In genomic region chr11:74655941-74656340, GRCm38 (mm10) we compare ENCODE assay signal across 23 mouse cellular contexts. TPM values are rescaled to one million over a fixed set of nuclear protein-coding genes. Genes with fewer than 3 reads are reported as not detected.
A peak's percentile ranks its signal among the peaks of the same experiment; 100 is the strongest.
DNase-seq lines count a peak whose midpoint lies in the region; ATAC-seq lines count a peak whose summit lies in the region.
"Had no signal": no experiment of that assay in that cellular context is flagged by ENCODE, and none has a peak within 500 bp of the region (broad histone marks: within the 10 kb centered on the region; RNA-seq: fewer than 3 reads in every experiment).

No protein-coding gene starts in this region.

- H3K27me3 ChIP-seq in midbrain, embryonic 11.5 days (ENCODE audit: control insufficient read depth, insufficient read depth, low read length), result no peaks in the 10 kb centered on the region
- H3K27me3 ChIP-seq in midbrain, embryonic 13.5 days, result no peaks in the 10 kb centered on the region
- H3K27me3 ChIP-seq: embryonic facial prominence, embryonic 13.5 days; forebrain, embryonic 12.5 days; hindbrain, embryonic 13.5 days; intestine, embryonic 15.5 days; Patski had no signal

- H3K9me3 ChIP-seq in midbrain, embryonic 11.5 days (ENCODE audit: control insufficient read depth, low read length), result no peaks in the 10 kb centered on the region; the same call in 1 of the 2 replicates
- no peaks in the 10 kb centered on the region for H3K9me3 ChIP-seq in midbrain, embryonic 13.5 days
- H3K9me3 ChIP-seq: hindbrain, embryonic 13.5 days; intestine, embryonic 15.5 days had no signal

- H3K4me2 ChIP-seq in midbrain, embryonic 11.5 days, result no peak overlapping the region
- H3K4me2 ChIP-seq in midbrain, embryonic 13.5 days (replicated peaks), result no peak overlapping the region
- H3K4me2 ChIP-seq: embryonic facial prominence, embryonic 13.5 days; forebrain, embryonic 12.5 days; hindbrain, embryonic 13.5 days; intestine, embryonic 15.5 days had no signal

- H3K36me3 ChIP-seq in midbrain, embryonic 11.5 days (ENCODE audit: control insufficient read depth, insufficient read depth, low read length), result peaks cover 31% of the 10 kb centered on the region
- peaks cover 41% of the 10 kb centered on the region for H3K36me3 ChIP-seq in midbrain, embryonic 13.5 days

- intact Hi-C loops in left cerebral cortex, postnatal 4 days (cut with DNase I), result no loop called here

- H3K27ac ChIP-seq in midbrain, embryonic 11.5 days (ENCODE audit: low read depth, low read length), result no peak overlapping the region
- H3K27ac ChIP-seq in midbrain, embryonic 13.5 days, result no peak overlapping the region
- H3K27ac ChIP-seq: embryonic facial prominence, embryonic 13.5 days; forebrain, embryonic 12.5 days; hindbrain, embryonic 13.5 days; hindbrain, postnatal 0 days; intestine, embryonic 15.5 days had no signal

- no peak overlapping the region for H3K4me3 ChIP-seq in midbrain, embryonic 11.5 days (ENCODE audit: low read depth, low read length)
- H3K4me3 ChIP-seq in midbrain, embryonic 13.5 days (replicated peaks), result no peak overlapping the region
- H3K4me3 ChIP-seq: embryonic facial prominence, embryonic 13.5 days; forebrain, embryonic 12.5 days; hindbrain, embryonic 13.5 days; intestine, embryonic 15.5 days had no signal

- no peak for ATAC-seq in midbrain, embryonic 11.5 days (ENCODE audit: low FRiP score)
- ATAC-seq in midbrain, embryonic 13.5 days, result no peak
- ATAC-seq: activated CD4-positive, CD25-positive, alpha-beta regulatory T cell, adult 4 months; CD4-positive, CD25-positive, alpha-beta regulatory T cell, adult 4 months; forebrain, embryonic 16.5 days; hindbrain, postnatal 0 days; intestine, embryonic 15.5 days; Patski had no signal

- WGBS in midbrain, embryonic 11.5 days, result 91% methylated on average over 3 of the region's 3 CpGs
- 92% methylated on average over 3 of the region's 3 CpGs for WGBS in midbrain, embryonic 13.5 days

- peak; percentile 66 for DNase-seq in adrenal gland, adult 8-10 months
- no peak for DNase-seq in adrenal gland, postnatal 4 days (ENCODE audit: low spot score in 2 of 2)
- DNase-seq in midbrain, embryonic 11.5 days (ENCODE audit: low spot score, missing footprints), result peak; percentile 54
- DNase-seq in adrenal gland, postnatal 14 days, result peak; percentile 44
- DNase-seq in left cerebral cortex, postnatal 4 days, result no peak
- no peak for DNase-seq in retina, postnatal 1 day
- DNase-seq: B cell, adult 2 months; cerebellum, adult 11-12 months; cerebellum, adult 9-10 months; cerebellum, postnatal 36 days; gastrocnemius, postnatal 36 days; heart, postnatal 14 days; kidney, adult 18-20 months had no signal

- H3K4me1 ChIP-seq in midbrain, embryonic 11.5 days (ENCODE audit: control insufficient read depth, insufficient read depth, low read length), result peaks cover 10% of the 10 kb centered on the region
- peaks cover 30% of the 10 kb centered on the region for H3K4me1 ChIP-seq in midbrain, embryonic 13.5 days (replicated peaks)

- no peak overlapping the region for H3K9ac ChIP-seq in midbrain, embryonic 11.5 days (ENCODE audit: low read length)
- no peak overlapping the region for H3K9ac ChIP-seq in midbrain, embryonic 13.5 days (replicated peaks)
- H3K9ac ChIP-seq: embryonic facial prominence, embryonic 13.5 days; forebrain, embryonic 12.5 days; hindbrain, embryonic 13.5 days; intestine, embryonic 15.5 days had no signal

RNA-seq across cellular contexts. Expression of gene Cluh, which starts 6.6 kb away (rescaled TPM):
- 100 to 1,000 TPM; 198 to 241 (median 220) TPM for total RNA-seq in adrenal gland, adult 8-10 months (2022)
- total RNA-seq in adrenal gland, postnatal 4 days (2021), result 100 to 1,000 TPM; 217 to 220 TPM
- 9.2 and 10.8 TPM in 2 replicates for polyA plus RNA-seq in midbrain, embryonic 11.5 days (2014; fragmentation: Nextera tagmentation; extraction: Ambion mirVana)
- polyA plus RNA-seq in midbrain, embryonic 13.5 days (2015; fragmentation: Nextera tagmentation; extraction: Ambion mirVana), result 12.7 and 14.2 TPM in 2 replicates
- total RNA-seq in adrenal gland, postnatal 14 days (2021), result 245 and 246 TPM in 2 replicates
- 10 to 100 TPM; 45.8 to 47.9 TPM for total RNA-seq in left cerebral cortex, postnatal 4 days (2021)

RNA-seq across cellular contexts. Expression of gene Ccdc92b, which starts 36.5 kb away (rescaled TPM):
- 1 to 10 TPM; 3.9 to 7.0 (median 4.5) TPM for total RNA-seq in adrenal gland, adult 8-10 months (2022)
- 1 to 10 TPM; 6.5 to 6.6 TPM for total RNA-seq in adrenal gland, postnatal 4 days (2021)
- polyA plus RNA-seq in midbrain, embryonic 11.5 days (2014; fragmentation: Nextera tagmentation; extraction: Ambion mirVana), result 1.1 and 1.6 TPM in 2 replicates
- polyA plus RNA-seq in midbrain, embryonic 13.5 days (2015; fragmentation: Nextera tagmentation; extraction: Ambion mirVana), result 1.7 and 1.8 TPM in 2 replicates
- 2.9 and 3.1 TPM in 2 replicates for total RNA-seq in adrenal gland, postnatal 14 days (2021)
- 10 to 100 TPM; 16.2 to 17.5 TPM for total RNA-seq in left cerebral cortex, postnatal 4 days (2021)
- polyA plus RNA-seq: activated CD4-positive, CD25-positive, alpha-beta regulatory T cell, adult 4 months; CD4-positive, CD25-positive, alpha-beta regulatory T cell, adult 4 months had no signal

RNA-seq across cellular contexts. Expression of gene Rap1gap2, which starts 45.2 kb away (rescaled TPM):
- 10 to 100 TPM in 2 of 4 experiments, 1 to 10 TPM in 2; 8.2 to 19.6 (median 12.7) TPM for total RNA-seq in adrenal gland, adult 8-10 months (2022)
- 10 to 100 TPM; 18.7 to 28.8 TPM for total RNA-seq in adrenal gland, postnatal 4 days (2021)
- polyA plus RNA-seq in midbrain, embryonic 11.5 days (2014; fragmentation: Nextera tagmentation; extraction: Ambion mirVana), result 2.5 TPM in 2 replicates
- 7.3 and 10.4 TPM in 2 replicates for polyA plus RNA-seq in midbrain, embryonic 13.5 days (2015; fragmentation: Nextera tagmentation; extraction: Ambion mirVana)
- total RNA-seq in adrenal gland, postnatal 14 days (2021), result 12.6 and 12.8 TPM in 2 replicates
- 10 to 100 TPM; 77.8 to 87.8 TPM for total RNA-seq in left cerebral cortex, postnatal 4 days (2021)

Comparison
In these comparisons a context has a peak if more than half of its experiments do, and no peak if none do; other contexts are left out.
1. DNase-seq: peak in adrenal gland, adult 8-10 months (single experiment), midbrain, embryonic 11.5 days (single experiment) and adrenal gland, postnatal 14 days (single experiment); none in adrenal gland, postnatal 4 days (0 of 2), left cerebral cortex, postnatal 4 days (single experiment) and retina, postnatal 1 day (single experiment).